Mouse (Mus musculus): Measurements from ENCODE around the gene Fam151a. TPM values are rescaled to one million over a fixed set of nuclear protein-coding genes. Genes with fewer than 3 reads are reported as not detected.
A peak's percentile ranks its signal among the peaks of the same experiment; 100 is the strongest.
"Not testable (repeated sequence)": the region's sequence is repeated elsewhere in the genome, so short reads cannot be mapped to it uniquely, and the experiment has no call there.

Gene Fam151a
- polyA plus RNA-seq, 1 experiment from 2014 or later, result not detected

GRCm38 (mm10) chr4:106776998-106777397, 43.3 kb downstream of the Fam151a start:
- H3K9me3 ChIP-seq, result no peaks in the 10 kb centered on the region
- H3K4me3 ChIP-seq (replicated peaks), result no peak overlapping the region
- H3K36me3 ChIP-seq, result no peaks in the 10 kb centered on the region
- no peak overlapping the region for H3K4me2 ChIP-seq
- H3K9ac ChIP-seq (replicated peaks), result no peak overlapping the region
- no peaks in the 10 kb centered on the region for H3K27me3 ChIP-seq
- peaks cover 46% of the 10 kb centered on the region for H3K4me1 ChIP-seq (replicated peaks)
- no peak for ATAC-seq (ENCODE audit: insufficient number of reproducible peaks, insufficient read depth, low FRiP score, low TSS enrichment, low read depth)
- no peak overlapping the region for H3K27ac ChIP-seq
- 41% methylated on average over 3 of the region's 3 CpGs for WGBS

- peak; percentile 65 for ATAC-seq (ENCODE audit: insufficient number of reproducible peaks, insufficient read depth, low FRiP score, low TSS enrichment, low read depth)
- no peaks in the 10 kb centered on the region for H3K36me3 ChIP-seq
- H3K4me2 ChIP-seq, result no peak overlapping the region
- no peak overlapping the region for H3K4me3 ChIP-seq (replicated peaks)
- WGBS, result 51% methylated on average over 5 of the region's 5 CpGs
- H3K9ac ChIP-seq (replicated peaks), result no peak overlapping the region
- peak overlapping the region; percentile 68 for H3K27ac ChIP-seq
- H3K4me1 ChIP-seq (replicated peaks), result peaks cover 53% of the 10 kb centered on the region
- H3K9me3 ChIP-seq, result no peaks in the 10 kb centered on the region
- no peaks in the 10 kb centered on the region for H3K27me3 ChIP-seq
Measured at GRCm38 (mm10) chr4:106778116-106778788, 44.6 kb downstream of the Fam151a start.

GRCm38 (mm10) chr4:106780045-106780444, 46.4 kb downstream of the Fam151a start:
- peak; percentile 27; the same call in 1 of the 2 replicates for ATAC-seq (ENCODE audit: insufficient number of reproducible peaks, insufficient read depth, low FRiP score, low TSS enrichment, low read depth)
- H3K4me1 ChIP-seq (replicated peaks), result peaks cover 67% of the 10 kb centered on the region
- 48% methylated on average over 3 of the region's 3 CpGs for WGBS

GRCm38 (mm10) chr4:106783137-106783536, 49.4 kb downstream of the Fam151a start:
- WGBS, result 75% methylated on average over 10 of the region's 10 CpGs
- H3K4me1 ChIP-seq (replicated peaks), result peaks cover 84% of the 10 kb centered on the region

More at GRCm38 (mm10) chr4:106780045-106780444, 46.4 kb downstream of the Fam151a start:
- Histone ChIP-seq H3K9ac (replicated peaks) (no peak overlapping the region), H3K4me3 (replicated peaks) (no peak overlapping the region), H3K27me3 (no peaks in the 10 kb centered on the region), H3K36me3 (no peaks in the 10 kb centered on the region), H3K27ac (peak overlapping the region; percentile 68), H3K4me2 (no peak overlapping the region), H3K9me3 (no peaks in the 10 kb centered on the region)

GRCm38 (mm10) chr4:106784806-106785205, 51.1 kb downstream of the Fam151a start:
- H3K4me1 ChIP-seq (replicated peaks), result peaks cover 78% of the 10 kb centered on the region
- no peak overlapping the region for H3K4me2 ChIP-seq
- H3K36me3 ChIP-seq, result no peaks in the 10 kb centered on the region
- no peaks in the 10 kb centered on the region for H3K27me3 ChIP-seq
- H3K9me3 ChIP-seq, result no peaks in the 10 kb centered on the region
- H3K4me3 ChIP-seq (replicated peaks), result no peak overlapping the region
- peak overlapping the region; percentile 96 for H3K27ac ChIP-seq
- ATAC-seq (ENCODE audit: insufficient number of reproducible peaks, insufficient read depth, low FRiP score, low TSS enrichment, low read depth), result no peak
- H3K9ac ChIP-seq (replicated peaks), result no peak overlapping the region
- WGBS, result 87% methylated on average over 7 of the region's 7 CpGs

More at GRCm38 (mm10) chr4:106783137-106783536, 49.4 kb downstream of the Fam151a start:
- Histone ChIP-seq H3K36me3 (no peaks in the 10 kb centered on the region), H3K4me2 (no peak overlapping the region), H3K9ac (replicated peaks) (no peak overlapping the region), H3K27ac (peak overlapping the region; percentile 20), H3K9me3 (no peaks in the 10 kb centered on the region), H3K27me3 (no peaks in the 10 kb centered on the region), H3K4me3 (replicated peaks) (no peak overlapping the region)
- no peak for ATAC-seq (ENCODE audit: insufficient number of reproducible peaks, insufficient read depth, low FRiP score, low TSS enrichment, low read depth)

- 0 out of 2 replicates have a peak, but pooled peaks have one; percentile 44 for ATAC-seq (ENCODE audit: insufficient number of reproducible peaks, insufficient read depth, low FRiP score, low TSS enrichment, low read depth)
- Histone ChIP-seq H3K27ac (peak overlapping the region; percentile 96), H3K4me3 (replicated peaks) (no peak overlapping the region), H3K4me2 (peak overlapping the region; percentile 27; the same call in 1 of the 2 replicates), H3K27me3 (no peaks in the 10 kb centered on the region), H3K9ac (replicated peaks) (no peak overlapping the region), H3K9me3 (no peaks in the 10 kb centered on the region), H3K4me1 (replicated peaks) (peaks cover 73% of the 10 kb centered on the region), H3K36me3 (no peaks in the 10 kb centered on the region)
- WGBS, result 60% methylated on average over 7 of the region's 7 CpGs
Measured at GRCm38 (mm10) chr4:106785345-106785744, 51.7 kb downstream of the Fam151a start.

- Histone ChIP-seq H3K4me3 (replicated peaks) (no peak overlapping the region), H3K27me3 (no peaks in the 10 kb centered on the region), H3K4me2 (peak overlapping the region; percentile 27), H3K9ac (replicated peaks) (0 out of 2 replicates have a peak overlapping the region, but pooled peaks have one; percentile 37), H3K27ac (peak overlapping the region; percentile 96), H3K9me3 (no peaks in the 10 kb centered on the region), H3K4me1 (replicated peaks) (peaks cover 67% of the 10 kb centered on the region), H3K36me3 (no peaks in the 10 kb centered on the region)
- 8% methylated on average over 3 of the region's 5 CpGs for WGBS
- ATAC-seq (ENCODE audit: insufficient number of reproducible peaks, insufficient read depth, low FRiP score, low TSS enrichment, low read depth), result peak; percentile 86
Measured at GRCm38 (mm10) chr4:106785753-106786540, 52.3 kb downstream of the Fam151a start.

GRCm38 (mm10) chr4:106787830-106788229, 54.1 kb downstream of the Fam151a start:
- Histone ChIP-seq H3K9ac (replicated peaks) (no peak overlapping the region), H3K4me1 (replicated peaks) (peaks cover 60% of the 10 kb centered on the region), H3K36me3 (no peaks in the 10 kb centered on the region), H3K9me3 (no peaks in the 10 kb centered on the region), H3K27ac (peak overlapping the region; percentile 96), H3K4me3 (replicated peaks) (no peak overlapping the region), H3K4me2 (no peak overlapping the region), H3K27me3 (no peaks in the 10 kb centered on the region)
- 42% methylated on average over 7 of the region's 7 CpGs for WGBS
- no peak for ATAC-seq (ENCODE audit: insufficient number of reproducible peaks, insufficient read depth, low FRiP score, low TSS enrichment, low read depth)

GRCm38 (mm10) chr4:106788627-106789026, 54.9 kb downstream of the Fam151a start:
- H3K36me3 ChIP-seq, result no peaks in the 10 kb centered on the region
- H3K4me1 ChIP-seq (replicated peaks), result peaks cover 52% of the 10 kb centered on the region
- no peaks in the 10 kb centered on the region for H3K9me3 ChIP-seq
- H3K9ac ChIP-seq (replicated peaks), result no peak overlapping the region
- H3K27ac ChIP-seq, result no peak overlapping the region; the same call in 1 of the 2 replicates
- H3K27me3 ChIP-seq, result no peaks in the 10 kb centered on the region
- no peak overlapping the region for H3K4me3 ChIP-seq (replicated peaks)
- ATAC-seq (ENCODE audit: insufficient number of reproducible peaks, insufficient read depth, low FRiP score, low TSS enrichment, low read depth), result no peak
- 87% methylated on average over 11 of the region's 11 CpGs for WGBS
- H3K4me2 ChIP-seq, result no peak overlapping the region

GRCm38 (mm10) chr4:106789705-106790104, 56.0 kb downstream of the Fam151a start:
- Histone ChIP-seq H3K4me3 (replicated peaks) (no peak overlapping the region), H3K9me3 (no peaks in the 10 kb centered on the region), H3K9ac (replicated peaks) (no peak overlapping the region), H3K4me2 (no peak overlapping the region), H3K36me3 (no peaks in the 10 kb centered on the region), H3K4me1 (replicated peaks) (peaks cover 43% of the 10 kb centered on the region), H3K27me3 (no peaks in the 10 kb centered on the region), H3K27ac (0 out of 2 replicates have a peak overlapping the region, but pooled peaks have one; percentile 24)
- 72% methylated on average over 9 of the region's 9 CpGs for WGBS
- ATAC-seq (ENCODE audit: insufficient number of reproducible peaks, insufficient read depth, low FRiP score, low TSS enrichment, low read depth), result no peak

- not testable (repeated sequence) for H3K9me3 ChIP-seq; H3K9ac ChIP-seq (replicated peaks); ATAC-seq (ENCODE audit: insufficient number of reproducible peaks, insufficient read depth, low FRiP score, low TSS enrichment, low read depth); H3K27me3 ChIP-seq; H3K36me3 ChIP-seq; H3K4me3 ChIP-seq (replicated peaks); H3K27ac ChIP-seq; H3K4me2 ChIP-seq
- 80% methylated on average over 5 of the region's 5 CpGs for WGBS
- H3K4me1 ChIP-seq (replicated peaks), result peaks cover 40% of the 10 kb centered on the region
Measured at GRCm38 (mm10) chr4:106790218-106790617, 56.5 kb downstream of the Fam151a start.

All from limb, embryonic 12.5 days (tissue).